Mouse (Mus musculus) bone marrow macrophage, adult 2 months (primary cell): ENCODE results near the gene Mfsd4b4.

Source experiments
- CTCF ChIP-seq: IDR thresholded peaks from 2 replicates; pipeline ENCODE4 v1.5.1; 2012; ENCODE audit warnings: low read depth, mild to moderate bottlenecking, low read length, moderate library complexity
- POLR2A ChIP-seq: IDR thresholded peaks from 2 replicates; pipeline ENCODE4 v1.6.1; 2012; ENCODE audit warnings: mild to moderate bottlenecking, low read depth, low read length, borderline replicate concordance

DNA sequence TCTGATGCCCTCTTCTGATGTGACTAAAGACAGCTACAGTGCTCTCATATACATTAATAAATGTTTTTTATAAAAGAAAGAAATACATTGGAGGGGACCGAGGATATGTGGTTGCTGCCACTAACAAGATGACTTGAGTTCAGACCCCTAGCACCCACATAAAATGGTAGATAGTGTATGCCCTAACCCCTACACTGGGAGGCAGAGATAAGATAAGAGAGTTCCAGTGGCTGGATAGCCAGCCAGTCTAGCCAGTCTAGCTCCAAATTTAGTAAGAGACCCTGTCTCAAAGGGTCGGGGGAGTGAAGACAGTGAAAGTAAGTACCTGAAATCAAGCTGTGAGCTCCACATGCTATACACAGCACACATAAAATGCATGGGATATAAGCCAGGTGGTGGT is 33.5 kb downstream of the Mfsd4b4 start:
- TF ChIP-seq CTCF (no peak), POLR2A (no peak)
